Comparison of ENCODE assay signal across 9 mouse cellular contexts in the genomic region with DNA sequence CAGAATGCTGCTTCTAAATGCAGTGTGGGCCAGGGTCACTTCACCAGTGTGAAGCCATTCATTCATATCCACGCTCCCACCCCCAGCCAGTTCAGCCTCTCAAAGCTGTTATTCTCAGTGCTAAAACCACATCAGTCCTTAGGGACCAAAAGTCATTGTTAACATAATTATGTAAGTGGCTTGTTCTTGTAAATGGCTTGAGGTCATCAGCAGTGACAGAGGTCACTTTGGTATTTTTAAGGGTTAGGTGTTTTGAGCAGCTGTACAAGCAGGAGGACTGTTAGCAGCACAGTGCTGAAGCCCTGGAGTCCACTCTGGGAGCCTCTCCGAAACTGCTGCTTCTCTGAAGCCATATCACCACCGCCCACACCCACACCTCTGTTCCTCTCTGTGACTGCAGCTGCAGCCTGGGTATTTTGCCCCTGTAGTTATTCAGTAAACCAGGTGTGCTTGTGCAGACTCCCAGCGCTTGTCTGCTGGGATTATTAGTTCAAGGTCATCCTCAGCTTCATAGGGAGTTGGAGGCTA. TPM values are rescaled to one million over a fixed set of nuclear protein-coding genes. Genes with fewer than 3 reads are reported as not detected.
DNase-seq lines count a peak whose midpoint lies in the region; ATAC-seq and TF ChIP-seq lines count a peak whose summit lies in the region.
"Had no signal": no experiment of that assay in that cellular context is flagged by ENCODE, and none has a peak within 500 bp of the region (broad histone marks: within the 10 kb centered on the region; RNA-seq: fewer than 3 reads in every experiment).

No protein-coding gene starts in this region.

- 65% methylated on average over 4 of the region's 4 CpGs for WGBS in heart, embryonic 13.5 days
- WGBS in heart, postnatal 0 days: 49% methylated on average over 4 of the region's 4 CpGs

- intact Hi-C loops in left cerebral cortex, postnatal 36 days (cut with DNase I): no loop called here

- H3K9me3 ChIP-seq in heart, embryonic 13.5 days: no peaks in the 10 kb centered on the region
- H3K9me3 ChIP-seq in heart, postnatal 0 days (replicated peaks; ENCODE audit: control insufficient read depth, low read length): no peaks in the 10 kb centered on the region
- H3K9me3 ChIP-seq in megakaryocyte, embryonic 14.5 days: no peaks in the 10 kb centered on the region
- H3K9me3 ChIP-seq: G1E had no signal

- TF ChIP-seq EP300 in heart, postnatal 0 days (IDR thresholded peaks at IDR 0.05; ENCODE audit: low read depth): no peak

- peak overlapping the region; percentile 38 for H3K9ac ChIP-seq in heart, embryonic 13.5 days
- H3K9ac ChIP-seq in heart, postnatal 0 days (replicated peaks; ENCODE audit: low read depth, low read length): no peak overlapping the region; the same call in 1 of the 2 replicates

- peaks cover 17% of the 10 kb centered on the region for H3K36me3 ChIP-seq in heart, embryonic 13.5 days
- no peaks in the 10 kb centered on the region; the same call in 1 of the 2 replicates for H3K36me3 ChIP-seq in heart, postnatal 0 days (replicated peaks; ENCODE audit: control insufficient read depth, insufficient read depth, low read length)
- peaks cover 92% of the 10 kb centered on the region for H3K36me3 ChIP-seq in megakaryocyte, embryonic 14.5 days (replicated peaks; ENCODE audit: low read length)

- no peak for TF ChIP-seq CTCF in heart, postnatal 0 days (IDR thresholded peaks at IDR 0.05; ENCODE audit: low read depth)

- no peak for ATAC-seq in heart, embryonic 13.5 days (ENCODE audit: extremely low read depth, insufficient number of reproducible peaks, low FRiP score, low TSS enrichment)
- ATAC-seq in heart, postnatal 0 days (ENCODE audit: insufficient read depth, low read depth): no peak

- H3K27me3 ChIP-seq in heart, embryonic 13.5 days (replicated peaks): no peaks in the 10 kb centered on the region
- H3K27me3 ChIP-seq in heart, postnatal 0 days (ENCODE audit: control insufficient read depth, insufficient read depth, low read length): no peaks in the 10 kb centered on the region
- H3K27me3 ChIP-seq in megakaryocyte, embryonic 14.5 days (replicated peaks): no peaks in the 10 kb centered on the region

- peaks cover 88% of the 10 kb centered on the region for H3K4me1 ChIP-seq in heart, embryonic 13.5 days
- H3K4me1 ChIP-seq in heart, postnatal 0 days (ENCODE audit: control insufficient read depth, insufficient read depth): peaks cover 58% of the 10 kb centered on the region
- H3K4me1 ChIP-seq in megakaryocyte, embryonic 14.5 days: peaks cover 97% of the 10 kb centered on the region

- peak overlapping the region; percentile 73 for H3K27ac ChIP-seq in heart, embryonic 13.5 days (replicated peaks)
- H3K27ac ChIP-seq in heart, postnatal 0 days (ENCODE audit: low read depth): peak overlapping the region; percentile 81

- no peak for DNase-seq in heart, postnatal 4 days
- peak; percentile 45 for DNase-seq in CD4-positive helper T cell, adult 2 months (ENCODE audit: low read depth, low spot score)
- DNase-seq in heart, postnatal 0 days (ENCODE audit: low spot score): no peak
- DNase-seq in right cerebral cortex, adult 18-20 months: no peak
- no peak for DNase-seq in layer of hippocampus, adult 18-20 months (ENCODE audit: low spot score in 2 of 2)
- no peak for DNase-seq in left cerebral cortex, postnatal 36 days (ENCODE audit: low spot score in 2 of 2)

- H3K4me2 ChIP-seq in heart, embryonic 13.5 days: peak overlapping the region; percentile 43
- peak overlapping the region; percentile 37 for H3K4me2 ChIP-seq in heart, postnatal 0 days (ENCODE audit: low read depth, low read length)

- no peak overlapping the region for H3K4me3 ChIP-seq in heart, embryonic 13.5 days
- no peak overlapping the region for H3K4me3 ChIP-seq in heart, postnatal 0 days (ENCODE audit: low read depth, low read length)
- H3K4me3 ChIP-seq in megakaryocyte, embryonic 14.5 days (replicated peaks): peak overlapping the region; percentile 51

RNA-seq across cellular contexts. Expression of gene Ptpn1, which starts 27.6 kb away (rescaled TPM):
- 42.1 and 47.2 TPM in 2 replicates for polyA plus RNA-seq in heart, embryonic 13.5 days (2015; fragmentation: Nextera tagmentation; extraction: Ambion mirVana)
- total RNA-seq in heart, postnatal 4 days (2021): 10 to 100 TPM; 37.7 to 38.1 TPM
- 22.0 and 28.8 TPM in 2 replicates for total RNA-seq in heart, postnatal 0 days (2014; rRNA removed; ENCODE audit: low replicate concordance)
- 36.5 and 37.9 TPM in 2 replicates for polyA plus RNA-seq in heart, postnatal 0 days (2015; fragmentation: Nextera tagmentation; extraction: Ambion mirVana)
- 120 and 139 TPM in 2 replicates for polyA plus RNA-seq in megakaryocyte, embryonic 14.5 days (2012; ENCODE audit: insufficient read depth, low replicate concordance)
- 10 to 100 TPM; 64.8 to 68.8 TPM for total RNA-seq in layer of hippocampus, adult 18-20 months (2021)
- total RNA-seq in left cerebral cortex, postnatal 36 days (2021): 10 to 100 TPM; 50.7 to 55.3 TPM

RNA-seq across cellular contexts. Expression of gene Ripor3, which starts 51.0 kb away (rescaled TPM):
- 0.67 and 1.2 TPM in 2 replicates for polyA plus RNA-seq in heart, embryonic 13.5 days (2015; fragmentation: Nextera tagmentation; extraction: Ambion mirVana)
- under 1 TPM; 0.45 to 0.91 TPM for total RNA-seq in heart, postnatal 4 days (2021)
- 1.2 and 1.9 TPM in 2 replicates for total RNA-seq in heart, postnatal 0 days (2014; rRNA removed; ENCODE audit: low replicate concordance)
- polyA plus RNA-seq in heart, postnatal 0 days (2015; fragmentation: Nextera tagmentation; extraction: Ambion mirVana): 0.29 and 0.36 TPM in 2 replicates
- polyA plus RNA-seq in megakaryocyte, embryonic 14.5 days (2012; ENCODE audit: insufficient read depth, low replicate concordance): 123 and 438 TPM in 2 replicates
- total RNA-seq in layer of hippocampus, adult 18-20 months (2021): under 1 TPM in 1 of 2 experiments, not detected in 1; 0.52 TPM
- 1 to 10 TPM in 1 of 2 experiments, under 1 TPM in 1; 0.32 to 1.7 TPM for total RNA-seq in left cerebral cortex, postnatal 36 days (2021)
